Mouse (Mus musculus) forebrain, embryonic 16.5 days (tissue): ENCODE data around the gene B4gat1. TPM values are rescaled to one million over a fixed set of nuclear protein-coding genes. Genes with fewer than 3 reads are reported as not detected.

Experiments
- ATAC-seq: fragments of 200-750 bp; cut with Nextera tagmentation; 2 replicates; pipeline ENCODE4 v1.8.0; 2017; ENCODE audit warnings: mild to moderate bottlenecking, moderate library complexity
- H3K27ac ChIP-seq: fragments of 300-500 bp; sonication (generic); 2 replicates; pipeline ENCODE4 v1.5.1; 2014; ENCODE audit warnings: low read length, control low read depth
- H3K27me3 ChIP-seq: fragments of 300-500 bp; sonication (generic); replicated peaks from 2 replicates; pipeline ENCODE4 v1.6.1; 2014; ENCODE audit warnings: low read length; ENCODE audit not compliant: control insufficient read depth, insufficient read depth
- H3K36me3 ChIP-seq: fragments of 300-500 bp; sonication (generic); 2 replicates; pipeline ENCODE4 v1.6.1; 2014; ENCODE audit not compliant: control insufficient read depth, insufficient read depth
- H3K4me1 ChIP-seq: fragments of 300-500 bp; sonication (generic); replicated peaks from 2 replicates; pipeline ENCODE4 v1.6.1; 2014; ENCODE audit warnings: low read length; ENCODE audit not compliant: control insufficient read depth, insufficient read depth
- H3K4me2 ChIP-seq: fragments of 300-500 bp; sonication (generic); 2 replicates; pipeline ENCODE4 v1.6.1; 2014; ENCODE audit warnings: mild to moderate bottlenecking, low read length, control low read depth
- H3K4me3 ChIP-seq: fragments of 300-500 bp; sonication (generic); replicated peaks from 2 replicates; pipeline ENCODE4 v1.5.1; 2014; ENCODE audit warnings: mild to moderate bottlenecking, low read length, control low read depth
- H3K9ac ChIP-seq: fragments of 300-500 bp; sonication (generic); replicated peaks from 2 replicates; pipeline ENCODE4 v1.6.1; 2014; ENCODE audit warnings: low read depth, low read length, control low read depth
- H3K9me3 ChIP-seq: fragments of 300-500 bp; sonication (generic); 2 replicates; pipeline ENCODE4 v1.6.1; 2016; ENCODE audit warnings: low read length; ENCODE audit not compliant: control insufficient read depth
- WGBS: fragments of 180-500 bp; shearing (Covaris S2); extraction: QIAGEN DNeasy Blood & Tissue Kit; methylation state at CpG from one replicate; pipeline ENCODE4 v1.1.7; 2014; 5-methylcytosine and 5-hydroxymethylcytosine counted together
- polyA plus RNA-seq: library from polyadenylated mRNA; unstranded; fragments of >200 nt; fragmentation: Nextera tagmentation; extraction: Ambion mirVana; gene quantifications from 2 replicates; pipeline ENCODE4 v1.2.1, GENCODE M21; 2015

Gene B4gat1
- polyA plus RNA-seq, 1 experiment from 2014 or later, result 62.5 TPM

- no peak overlapping the region for H3K4me3 ChIP-seq
- no peaks in the 10 kb centered on the region for H3K9me3 ChIP-seq
- no peaks in the 10 kb centered on the region for H3K27me3 ChIP-seq
- H3K4me1 ChIP-seq, result peaks cover 5% of the 10 kb centered on the region
- no peaks in the 10 kb centered on the region for H3K36me3 ChIP-seq
- ATAC-seq, result no peak
- H3K4me2 ChIP-seq, result no peak overlapping the region
- no peak overlapping the region for H3K9ac ChIP-seq
- H3K27ac ChIP-seq, result no peak overlapping the region
- WGBS, result 81% methylated on average over 2 of the region's 2 CpGs
Observed at GRCm38 (mm10) chr19:5021416-5021815, 17.2 kb upstream of the B4gat1 start.

GRCm38 (mm10) chr19:5023621-5024479 lies 14.8 kb upstream of the B4gat1 start, which contains the start of gene Slc29a2:
Gene Slc29a2, plus strand, starts transcription at chr19:5023860.
- peak; percentile 95 for ATAC-seq
- peaks cover 5% of the 10 kb centered on the region; the same call in 1 of the 2 replicates for H3K36me3 ChIP-seq
- peaks cover 4% of the 10 kb centered on the region for H3K4me1 ChIP-seq
- under 1% methylated on average over 61 of the region's 62 CpGs for WGBS
- peak within 1 kb of the TSS; percentile 87 for H3K4me3 ChIP-seq
- H3K9me3 ChIP-seq, result no peaks in the 10 kb centered on the region
- H3K4me2 ChIP-seq, result peak within 1 kb of the TSS; percentile 79
- peak within 1 kb of the TSS; percentile 92 for H3K9ac ChIP-seq
- no peaks in the 10 kb centered on the region for H3K27me3 ChIP-seq
- peak within 1 kb of the TSS; percentile 89 for H3K27ac ChIP-seq

- Histone ChIP-seq H3K27ac (no peak overlapping the region), H3K9me3 (no peaks in the 10 kb centered on the region), H3K4me2 (no peak overlapping the region), H3K4me3 (no peak overlapping the region), H3K27me3 (no peaks in the 10 kb centered on the region), H3K4me1 (peaks cover 4% of the 10 kb centered on the region), H3K9ac (no peak overlapping the region), H3K36me3 (peaks cover 8% of the 10 kb centered on the region)
- 94% methylated on average over 8 of the region's 8 CpGs for WGBS
- no peak for ATAC-seq
Observed at GRCm38 (mm10) chr19:5026111-5026510, 12.5 kb upstream of the B4gat1 start.

GRCm38 (mm10) chr19:5032686-5033085 lies 5.9 kb upstream of the B4gat1 start:
- no peak overlapping the region for H3K9ac ChIP-seq

GRCm38 (mm10) chr19:5036577-5036976 lies 2.0 kb upstream of the B4gat1 start:
- 76% methylated on average over 4 of the region's 4 CpGs for WGBS
- no peaks in the 10 kb centered on the region for H3K9me3 ChIP-seq

More at GRCm38 (mm10) chr19:5032686-5033085, 5.9 kb upstream of the B4gat1 start:
- WGBS, result 80% methylated on average over 3 of the region's 3 CpGs
- Histone ChIP-seq H3K4me1 (peaks cover 2% of the 10 kb centered on the region), H3K4me3 (no peak overlapping the region), H3K27me3 (no peaks in the 10 kb centered on the region), H3K27ac (no peak overlapping the region), H3K36me3 (peaks cover 3% of the 10 kb centered on the region; the same call in 1 of the 2 replicates), H3K9me3 (no peaks in the 10 kb centered on the region), H3K4me2 (no peak overlapping the region)
- ATAC-seq, result no peak

GRCm38 (mm10) chr19:5037678-5038571 lies 701 bp upstream of the B4gat1 start:
- Histone ChIP-seq H3K27ac (peak overlapping the region; percentile 77), H3K4me3 (peak overlapping the region; percentile 84), H3K27me3 (no peaks in the 10 kb centered on the region), H3K9ac (peak overlapping the region; percentile 85), H3K36me3 (no peaks in the 10 kb centered on the region), H3K9me3 (no peaks in the 10 kb centered on the region), H3K4me2 (peak overlapping the region; percentile 83), H3K4me1 (peaks cover 36% of the 10 kb centered on the region)
- peak; percentile 56 for ATAC-seq
- WGBS, result 4% methylated on average over 32 of the region's 32 CpGs

More at GRCm38 (mm10) chr19:5036577-5036976, 2.0 kb upstream of the B4gat1 start:
- H3K27ac ChIP-seq, result no peak overlapping the region
- H3K4me2 ChIP-seq, result no peak overlapping the region
- H3K4me1 ChIP-seq, result peaks cover 23% of the 10 kb centered on the region
- H3K9ac ChIP-seq, result no peak overlapping the region
- ATAC-seq, result no peak
- H3K4me3 ChIP-seq, result no peak overlapping the region
- H3K36me3 ChIP-seq, result no peaks in the 10 kb centered on the region
- no peaks in the 10 kb centered on the region for H3K27me3 ChIP-seq

- Histone ChIP-seq H3K36me3 (0 out of 2 replicates have a peak, but pooled peaks cover 2% of the 10 kb centered on the region), H3K4me2 (peak overlapping the region; percentile 83), H3K9me3 (no peaks in the 10 kb centered on the region), H3K27ac (peak overlapping the region; percentile 77; the same call in 1 of the 2 replicates), H3K4me1 (peaks cover 36% of the 10 kb centered on the region), H3K27me3 (no peaks in the 10 kb centered on the region), H3K9ac (peak overlapping the region; percentile 85), H3K4me3 (peak overlapping the region; percentile 84)
- ATAC-seq, result peak; percentile 5; the same call in 1 of the 2 replicates
- WGBS, result 9% methylated on average over 41 of the region's 41 CpGs
Observed at GRCm38 (mm10) chr19:5039301-5040114, 882 bp downstream of the B4gat1 start.

- WGBS, result 6% methylated on average over 40 of the region's 40 CpGs
- Histone ChIP-seq H3K4me3 (peak within 1 kb of the TSS; percentile 84), H3K4me1 (peaks cover 36% of the 10 kb centered on the region), H3K9ac (peak within 1 kb of the TSS; percentile 86), H3K27me3 (no peaks in the 10 kb centered on the region), H3K36me3 (0 out of 2 replicates have a peak, but pooled peaks cover 2% of the 10 kb centered on the region), H3K4me2 (peak within 1 kb of the TSS; percentile 83), H3K9me3 (no peaks in the 10 kb centered on the region), H3K27ac (peak within 1 kb of the TSS; percentile 64)
- peak; percentile 58 for ATAC-seq
Observed at GRCm38 (mm10) chr19:5040862-5041523, 2.4 kb downstream of the B4gat1 start, which contains the start of gene Brms1. Gene Brms1, plus strand, starts transcription at chr19:5041354.
